Mouse (Mus musculus) small intestine, adult 2 months (tissue): Measurements from ENCODE around the gene Usp29.

Source experiments
- CTCF ChIP-seq: fragments of 200-500 bp; IDR thresholded peaks from 2 replicates; pipeline ENCODE4 v1.5.1; 2012; ENCODE audit warnings: low read depth, mild to moderate bottlenecking, control low read depth, inconsistent platforms, low read length, moderate library complexity, mixed read lengths; ENCODE audit not compliant: insufficient replicate concordance, insufficient read length; ENCODE audit errors: extremely low read depth
- POLR2A ChIP-seq: fragments of 200-500 bp; IDR thresholded peaks from 2 replicates; pipeline ENCODE4 v1.6.1; 2012; ENCODE audit warnings: low read depth, mild to moderate bottlenecking, control low read depth, inconsistent platforms, low read length, moderate library complexity

- TF ChIP-seq CTCF (no peak), POLR2A (no peak)
These were observed 180.1 kb downstream of the Usp29 start for GRCm38 (mm10) chr7:6910527-6910926.
